Mouse (Mus musculus): ENCODE data around the gene Cep162.

Gene Cep162

DNA sequence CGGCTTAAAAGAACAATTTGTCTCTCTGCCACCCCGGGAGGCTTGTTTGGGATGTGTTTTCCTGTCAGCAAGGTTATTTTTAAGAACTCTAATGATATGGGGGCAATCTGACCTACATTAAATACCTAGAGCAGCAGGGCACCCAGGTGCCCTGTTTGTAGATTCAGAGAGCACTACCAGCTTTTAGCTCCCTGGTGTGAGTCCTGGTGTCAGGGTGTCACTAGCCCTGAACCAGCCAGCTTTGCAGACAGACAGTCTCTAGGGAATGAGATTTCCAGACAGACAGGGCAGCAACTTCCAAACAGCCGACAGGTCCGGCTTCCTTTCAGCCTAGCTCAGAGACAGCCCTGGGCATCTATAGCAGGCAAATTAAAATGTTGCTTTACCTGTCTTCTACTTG, 92.8 kb downstream of the Cep162 start:
- DNase-seq (ENCODE audit: low read depth): no peak

- no peak for DNase-seq (ENCODE audit: low read depth)
Observed at GRCm38 (mm10) chr9:87152641-87153325, 102.6 kb downstream of the Cep162 start.

- no peak for DNase-seq (ENCODE audit: low read depth)
Observed at GRCm38 (mm10) chr9:87147927-87148326, 107.4 kb downstream of the Cep162 start.

- DNase-seq (ENCODE audit: low read depth): no peak
Observed at GRCm38 (mm10) chr9:87146400-87146799, 108.9 kb downstream of the Cep162 start.

DNA sequence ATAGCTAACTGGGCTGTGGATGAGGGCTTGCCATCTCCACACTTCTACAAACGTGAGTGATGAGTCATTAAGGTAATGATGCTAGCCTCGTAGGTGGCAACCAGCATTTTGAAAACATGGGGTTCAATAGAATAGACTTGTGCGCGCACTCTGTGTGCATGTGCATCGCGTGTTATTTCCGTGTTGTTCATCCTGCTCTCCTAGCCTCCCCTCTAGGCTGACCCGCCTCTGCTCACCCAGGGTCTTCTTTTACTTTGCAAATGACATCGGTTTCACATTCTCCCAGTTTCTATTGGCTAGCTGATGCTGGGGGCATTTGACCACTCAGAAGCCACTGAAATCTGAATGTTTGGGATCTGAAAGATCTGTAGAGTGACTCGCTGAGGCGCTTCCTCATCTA, 109.7 kb downstream of the Cep162 start:
- DNase-seq (ENCODE audit: low read depth): no peak

DNA sequence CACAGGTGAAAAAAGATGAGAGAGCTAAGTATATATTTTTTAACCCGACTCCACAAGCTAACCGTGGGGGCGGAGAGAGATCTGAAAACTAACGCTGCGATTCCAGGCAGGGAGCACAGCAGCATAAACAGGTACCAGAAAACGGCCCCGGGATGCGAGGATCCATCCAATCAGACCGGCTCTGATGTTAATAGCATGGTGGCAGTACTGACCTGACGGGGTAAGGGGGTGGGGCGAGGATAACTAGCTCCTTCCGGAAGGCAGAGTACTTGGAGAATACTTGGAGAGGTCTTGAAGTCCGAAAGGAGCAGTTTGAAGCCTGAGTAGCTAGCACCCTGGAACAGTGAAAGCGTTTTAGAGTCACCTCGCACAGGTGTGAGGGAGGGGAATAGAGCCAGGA, 110.2 kb downstream of the Cep162 start:
- DNase-seq (ENCODE audit: low read depth): no peak

- peak; percentile 1 for DNase-seq (ENCODE audit: low read depth)
Observed at GRCm38 (mm10) chr9:87144532-87144931, 110.8 kb downstream of the Cep162 start.

GRCm38 (mm10) chr9:87144106-87144505, 111.2 kb downstream of the Cep162 start, which contains the start of gene Mrap2:
Gene Mrap2 (plus strand): TSS chr9:87144306.
- peak; percentile 4 for DNase-seq (ENCODE audit: low read depth)

- DNase-seq (ENCODE audit: low read depth): no peak
Observed at GRCm38 (mm10) chr9:87143076-87143475, 112.3 kb downstream of the Cep162 start.
